Mouse (Mus musculus) thymus, postnatal 4 days (tissue): ENCODE data around the gene Tanc2.
A peak's percentile ranks its signal among the peaks of the same experiment; 100 is the strongest.

Experiments used
- DNase-seq: peaks from one replicate; pipeline ENCODE4 v3.0.0; 2021

Gene Tanc2

GRCm38 (mm10) chr11:105589877-105590641 is at the start of gene Tanc2:
Tanc2 (plus strand) TSS chr11:105589986.
- peak; percentile 80 for DNase-seq

- no peak for DNase-seq
Observed at GRCm38 (mm10) chr11:105540781-105541180, 49.0 kb upstream of the Tanc2 start.

GRCm38 (mm10) chr11:105541366-105541765 is 48.4 kb upstream of the Tanc2 start:
- no peak for DNase-seq

GRCm38 (mm10) chr11:105542129-105542528 is 47.7 kb upstream of the Tanc2 start:
- no peak for DNase-seq

DNA sequence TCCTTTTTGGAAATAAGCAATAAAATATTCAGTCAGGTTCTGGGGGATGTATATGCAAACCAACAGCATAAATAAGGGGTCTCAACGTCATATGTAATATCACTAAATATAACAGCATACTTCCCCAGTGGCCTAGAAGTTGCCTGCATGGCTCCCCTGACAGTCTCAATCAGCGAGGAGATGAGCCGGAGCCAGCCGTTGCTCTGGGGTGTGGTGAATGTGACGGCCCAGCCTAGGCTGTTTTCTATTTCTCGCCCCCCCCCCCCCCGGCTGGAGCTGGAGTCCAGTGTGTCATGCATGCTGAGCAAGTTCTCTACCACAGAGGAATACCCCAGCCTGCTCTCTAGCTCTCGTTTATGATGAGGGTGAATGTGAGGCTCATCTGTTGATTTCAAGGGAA is 44.0 kb upstream of the Tanc2 start:
- no peak for DNase-seq

DNA sequence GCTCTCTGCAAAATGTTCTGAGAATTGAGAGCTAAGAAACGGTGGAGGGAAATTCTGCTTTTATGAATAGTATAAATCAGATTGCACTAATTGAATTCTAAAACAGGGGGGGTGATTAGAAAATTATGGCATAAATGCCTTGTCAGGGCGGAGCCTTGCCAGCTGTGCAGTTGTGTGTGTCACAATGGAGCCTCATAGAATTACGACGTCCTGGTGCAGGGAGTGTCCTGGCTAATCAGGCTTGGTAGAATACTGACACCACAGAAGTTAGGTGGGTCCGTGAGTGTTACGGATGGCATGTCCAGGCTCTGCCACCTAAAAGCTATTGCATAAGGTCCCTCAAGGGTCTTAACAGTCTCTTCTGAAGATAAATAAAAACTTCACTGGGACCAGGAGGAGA is 43.4 kb upstream of the Tanc2 start:
- DNase-seq, result no peak

DNA sequence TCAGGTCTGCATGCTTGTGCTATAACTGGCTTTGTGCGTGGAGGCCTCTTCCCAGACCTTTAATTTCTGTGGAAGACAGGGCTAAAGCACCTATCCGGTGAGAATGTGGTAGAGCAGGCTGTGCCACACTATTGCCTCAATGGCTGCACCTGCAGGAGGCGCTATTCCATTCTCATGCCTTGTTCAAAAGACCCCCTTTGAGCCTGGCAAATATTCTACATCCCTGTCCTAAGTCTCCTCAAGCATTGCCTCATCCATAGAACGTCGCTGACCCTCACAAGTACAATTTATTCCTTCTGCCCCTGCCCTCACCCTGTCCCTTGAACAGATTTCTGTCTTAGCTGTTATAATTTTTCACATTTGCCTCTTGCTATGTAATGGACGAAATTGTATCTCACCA is 41.4 kb upstream of the Tanc2 start:
- peak; percentile 44 for DNase-seq

GRCm38 (mm10) chr11:105549164-105550121 is 40.3 kb upstream of the Tanc2 start:
- DNase-seq, result no peak

- no peak for DNase-seq
Observed at GRCm38 (mm10) chr11:105557285-105557684, 32.5 kb upstream of the Tanc2 start.

DNA sequence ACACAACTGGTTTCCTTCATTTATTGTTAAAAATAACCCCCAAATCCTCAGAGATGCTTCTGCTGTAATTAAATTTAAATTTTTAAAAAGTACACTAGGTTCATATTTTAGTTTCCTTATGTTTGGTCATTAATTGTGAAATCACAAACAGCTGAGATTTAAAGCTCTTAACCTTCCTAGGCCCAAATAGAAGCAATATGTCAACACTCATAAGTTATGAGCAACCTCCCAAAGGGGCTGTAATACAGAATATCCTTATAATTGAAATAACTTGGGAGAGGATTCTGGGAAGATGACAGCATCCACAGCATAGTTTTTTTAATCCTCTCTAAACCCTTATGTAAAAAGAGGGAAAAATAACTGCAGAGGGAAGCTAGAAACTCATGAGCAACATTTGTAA is 31.7 kb upstream of the Tanc2 start:
- DNase-seq, result no peak

GRCm38 (mm10) chr11:105558803-105559505 is 30.8 kb upstream of the Tanc2 start:
- no peak for DNase-seq

GRCm38 (mm10) chr11:105563546-105563945 is 26.2 kb upstream of the Tanc2 start:
- no peak for DNase-seq

DNA sequence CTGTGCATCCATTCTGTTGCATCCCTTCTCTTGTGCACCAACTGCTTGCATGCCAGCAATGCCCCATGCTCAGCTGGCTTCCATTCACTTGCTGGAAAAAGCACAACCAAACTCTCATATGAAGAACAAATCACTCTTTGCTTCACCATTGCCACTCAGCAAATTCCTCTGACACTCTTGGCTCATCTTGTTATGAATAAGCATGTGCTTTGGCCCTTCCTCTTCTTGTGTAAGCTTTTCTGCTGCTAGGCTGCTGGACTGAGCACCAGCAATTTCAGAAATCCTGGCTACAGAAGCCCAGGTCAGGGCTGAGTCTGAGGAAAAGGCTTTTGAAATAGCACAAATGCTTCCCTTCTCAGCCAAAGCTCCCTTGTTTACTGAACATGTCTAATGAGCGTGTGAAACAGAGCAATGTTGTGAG is 22.6 kb upstream of the Tanc2 start:
- no peak for DNase-seq

DNA sequence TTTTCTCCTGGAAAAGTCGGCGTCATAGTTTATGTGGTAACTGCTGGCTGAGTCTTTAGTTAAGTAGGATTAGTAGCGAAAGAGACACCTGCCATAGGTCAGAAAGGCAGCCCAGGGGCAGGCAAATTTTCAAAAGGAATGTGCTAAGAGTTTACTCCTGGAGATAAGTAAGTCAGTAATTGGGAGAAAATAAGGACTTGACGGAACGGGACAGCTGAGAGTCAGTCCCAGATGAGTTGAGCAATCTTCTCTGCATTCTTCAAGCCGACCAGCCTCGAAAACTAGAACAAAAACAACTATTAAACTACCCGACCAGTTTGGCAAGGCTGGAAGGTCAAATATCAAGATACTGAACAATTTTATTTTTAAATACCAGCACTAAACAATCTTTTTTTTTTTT is 17.8 kb upstream of the Tanc2 start:
- no peak for DNase-seq

DNA sequence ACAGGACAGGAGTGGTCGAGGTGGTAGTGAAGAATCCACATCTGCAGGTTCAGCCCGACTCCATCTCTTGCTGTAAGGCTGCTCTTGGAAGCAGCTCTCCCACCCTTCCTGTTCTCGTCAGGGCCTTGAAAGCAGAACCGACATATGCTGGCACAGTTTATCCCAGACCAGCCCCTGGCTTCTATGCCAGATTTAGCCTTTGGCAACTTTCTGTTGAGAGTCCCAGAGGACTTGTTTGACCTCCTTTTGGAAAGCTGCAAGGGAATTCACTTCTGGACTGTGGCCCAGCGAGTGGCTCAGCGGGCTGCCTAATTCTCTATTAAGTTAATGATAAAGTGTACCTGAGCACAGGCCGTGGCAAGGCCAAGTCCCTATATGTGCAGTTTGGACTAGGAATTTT is 15.5 kb upstream of the Tanc2 start:
- no peak for DNase-seq

- no peak for DNase-seq
Observed at GRCm38 (mm10) chr11:105577211-105577610, 12.6 kb upstream of the Tanc2 start.

GRCm38 (mm10) chr11:105582020-105582419 is 7.8 kb upstream of the Tanc2 start:
- DNase-seq, result no peak

DNA sequence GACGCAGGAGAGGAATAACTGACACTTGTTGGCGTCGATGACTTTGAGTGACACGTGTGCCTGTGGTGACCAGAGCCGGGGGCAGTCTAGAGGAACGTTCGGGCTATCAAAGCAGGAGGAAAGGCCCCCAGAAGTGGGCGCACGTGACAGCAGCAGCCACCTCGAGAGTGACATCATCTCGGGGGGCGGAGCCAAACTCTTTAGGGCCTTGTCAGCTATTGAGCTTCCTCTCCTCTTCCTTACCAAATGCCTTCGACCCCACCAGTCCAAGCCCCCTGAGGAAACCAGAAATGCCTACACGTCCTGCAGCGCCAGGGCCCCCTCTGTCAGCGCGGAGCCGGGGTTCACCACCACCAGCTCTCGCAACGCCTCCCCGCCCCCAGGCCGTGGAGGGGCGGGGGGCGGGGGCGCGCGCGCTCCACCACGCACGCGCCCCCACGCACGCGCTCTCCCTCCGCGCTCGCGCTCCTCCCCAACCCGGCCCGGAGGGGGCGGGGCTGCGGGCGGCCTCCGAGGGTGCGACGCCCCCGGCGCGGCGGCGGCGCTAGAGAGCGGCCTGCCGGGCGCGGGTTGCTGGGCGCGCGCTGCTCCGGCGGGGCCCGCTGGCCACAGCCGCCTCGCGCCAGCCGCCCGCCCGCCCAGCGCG is 432 bp upstream of the Tanc2 start:
- peak; percentile 94 for DNase-seq

- peak; percentile 16 for DNase-seq
Observed at GRCm38 (mm10) chr11:105591905-105592304, 2.1 kb downstream of the Tanc2 start.

DNA sequence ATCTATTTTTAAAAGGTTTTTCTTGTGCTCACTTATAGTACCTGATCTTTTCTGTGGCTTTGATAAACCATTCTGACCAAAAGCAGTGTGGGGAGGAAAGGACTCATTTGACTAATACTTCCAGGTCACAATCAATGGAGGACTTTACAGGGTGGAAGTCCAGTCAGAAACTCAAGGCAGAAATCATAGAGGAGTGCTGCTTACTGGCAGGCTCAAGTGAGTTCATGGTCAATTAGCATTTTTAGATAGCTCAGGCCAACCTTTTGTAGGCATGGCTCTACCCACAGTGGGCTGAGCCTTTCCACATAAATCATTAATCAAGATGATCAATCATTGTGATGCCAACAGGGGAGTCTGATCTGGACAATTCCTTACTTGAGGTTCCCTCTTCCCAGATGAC is 12.4 kb downstream of the Tanc2 start:
- no peak for DNase-seq

GRCm38 (mm10) chr11:105626201-105626600 is 36.4 kb downstream of the Tanc2 start:
- DNase-seq, result no peak

GRCm38 (mm10) chr11:105643995-105644394 is 54.2 kb downstream of the Tanc2 start:
- DNase-seq, result peak; percentile 18

- no peak for DNase-seq
Observed at GRCm38 (mm10) chr11:105648026-105648425, 58.2 kb downstream of the Tanc2 start.
